In the genomic region with DNA sequence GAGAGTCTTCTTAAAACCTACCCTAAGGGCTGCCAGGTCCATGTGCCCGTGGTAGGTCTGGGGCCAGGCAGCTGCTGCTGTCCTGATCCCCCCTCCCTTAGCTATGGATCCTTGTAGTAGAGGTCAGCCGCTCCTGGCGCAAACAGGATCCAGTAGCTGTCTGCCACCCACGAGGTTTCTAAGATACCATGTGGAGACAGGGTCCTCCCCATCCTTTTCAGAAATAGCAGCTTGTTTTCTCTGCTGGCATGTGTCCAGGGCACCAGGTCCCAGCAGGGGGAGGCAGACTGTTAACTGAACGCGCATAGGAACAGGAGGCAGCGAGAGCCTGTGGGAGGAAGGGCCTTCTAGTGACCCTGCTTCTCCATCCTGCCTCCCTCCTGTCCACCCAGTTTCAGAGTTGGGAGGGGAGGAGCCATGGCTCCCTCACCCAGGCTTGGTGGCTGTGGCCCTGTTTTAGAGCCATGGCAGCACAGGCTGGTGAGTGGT, we compare ENCODE assay signal across 8 mouse cellular contexts. TPM values are rescaled to one million over a fixed set of nuclear protein-coding genes. Genes with fewer than 3 reads are reported as not detected.
DNase-seq lines count a peak whose midpoint lies in the region; ATAC-seq and TF ChIP-seq lines count a peak whose summit lies in the region.

No protein-coding gene starts in this region.

- TF ChIP-seq CTCF in left cerebral cortex, adult 2 months (IDR thresholded peaks at IDR 0.05), result peak; percentile 19
- peak; percentile 68 for TF ChIP-seq CTCF in stomach, postnatal 0 days (IDR thresholded peaks at IDR 0.05; ENCODE audit: low read depth)

- 6% methylated on average over 7 of the region's 7 CpGs for WGBS in forebrain, embryonic 16.5 days
- WGBS in hindbrain, embryonic 14.5 days, result 13% methylated on average over 7 of the region's 7 CpGs
- 44% methylated on average over 7 of the region's 7 CpGs for WGBS in midbrain, embryonic 11.5 days
- WGBS in stomach, postnatal 0 days, result 19% methylated on average over 7 of the region's 7 CpGs

- H3K36me3 ChIP-seq in forebrain, embryonic 16.5 days (ENCODE audit: control insufficient read depth, insufficient read depth), result peaks cover 16% of the 10 kb centered on the region; the same call in 1 of the 2 replicates
- H3K36me3 ChIP-seq in hindbrain, embryonic 14.5 days (replicated peaks; ENCODE audit: control insufficient read depth, insufficient read depth), result peaks cover 56% of the 10 kb centered on the region
- H3K36me3 ChIP-seq in midbrain, embryonic 11.5 days (ENCODE audit: control insufficient read depth, insufficient read depth, low read length), result peaks cover 23% of the 10 kb centered on the region
- peaks cover 21% of the 10 kb centered on the region for H3K36me3 ChIP-seq in stomach, postnatal 0 days (ENCODE audit: control insufficient read depth, insufficient read depth, low read length)

- no peaks in the 10 kb centered on the region for H3K9me3 ChIP-seq in forebrain, embryonic 16.5 days (ENCODE audit: control insufficient read depth, low read length)
- H3K9me3 ChIP-seq in hindbrain, embryonic 14.5 days (ENCODE audit: control insufficient read depth, low read length), result no peaks in the 10 kb centered on the region
- H3K9me3 ChIP-seq in midbrain, embryonic 11.5 days (ENCODE audit: control insufficient read depth, low read length), result no peaks in the 10 kb centered on the region
- no peaks in the 10 kb centered on the region for H3K9me3 ChIP-seq in stomach, postnatal 0 days (ENCODE audit: control insufficient read depth, low read length)

- peak; percentile 80 for ATAC-seq in forebrain, embryonic 16.5 days
- peak; percentile 79 for ATAC-seq in hindbrain, embryonic 14.5 days (ENCODE audit: low FRiP score)
- ATAC-seq in midbrain, embryonic 11.5 days (ENCODE audit: low FRiP score), result peak; percentile 46; the same call in 1 of the 2 replicates
- ATAC-seq in stomach, postnatal 0 days (ENCODE audit: low FRiP score, low TSS enrichment), result peak; percentile 47; the same call in 1 of the 2 replicates

- H3K9ac ChIP-seq in forebrain, embryonic 16.5 days (replicated peaks; ENCODE audit: low read depth, low read length), result peak overlapping the region; percentile 18
- no peak overlapping the region for H3K9ac ChIP-seq in hindbrain, embryonic 14.5 days
- 0 out of 2 replicates have a peak overlapping the region, but pooled peaks have one; percentile 24 for H3K9ac ChIP-seq in midbrain, embryonic 11.5 days (ENCODE audit: low read length)
- H3K9ac ChIP-seq in stomach, postnatal 0 days (ENCODE audit: low read length), result 0 out of 2 replicates have a peak overlapping the region, but pooled peaks have one; percentile 13

- no peak for TF ChIP-seq EP300 in stomach, postnatal 0 days (optimal IDR thresholded peaks at IDR 0.05)

- intact Hi-C loops in left cerebral cortex, adult 2 months (cut with DNase I), result no loop called here

- no peaks in the 10 kb centered on the region for H3K27me3 ChIP-seq in forebrain, embryonic 16.5 days (replicated peaks; ENCODE audit: control insufficient read depth, insufficient read depth, low read length)
- H3K27me3 ChIP-seq in hindbrain, embryonic 14.5 days (ENCODE audit: control insufficient read depth, insufficient read depth, low read length), result no peaks in the 10 kb centered on the region
- H3K27me3 ChIP-seq in midbrain, embryonic 11.5 days (ENCODE audit: control insufficient read depth, insufficient read depth, low read length), result no peaks in the 10 kb centered on the region
- H3K27me3 ChIP-seq in stomach, postnatal 0 days (ENCODE audit: control insufficient read depth, insufficient read depth, low read length), result no peaks in the 10 kb centered on the region

- H3K27ac ChIP-seq in forebrain, embryonic 16.5 days (ENCODE audit: low read length), result peak overlapping the region; percentile 76
- H3K27ac ChIP-seq in hindbrain, embryonic 14.5 days, result peak overlapping the region; percentile 74
- peak overlapping the region; percentile 72 for H3K27ac ChIP-seq in left cerebral cortex, adult 2 months
- no peak overlapping the region for H3K27ac ChIP-seq in midbrain, embryonic 11.5 days (ENCODE audit: low read depth, low read length)
- peak overlapping the region; percentile 53; the same call in 1 of the 2 replicates for H3K27ac ChIP-seq in stomach, postnatal 0 days (replicated peaks)

- peak; percentile 64 for DNase-seq in adrenal gland, adult 2 months
- peak; percentile 93 for DNase-seq in cerebellum, adult 11-12 months
- DNase-seq in hindbrain, embryonic 14.5 days (ENCODE audit: low spot score), result peak; percentile 75
- peak; percentile 61 to 65 for DNase-seq in left cerebral cortex, adult 2 months (ENCODE audit: extremely low spot score in 1 of 2, low spot score in 2 of 2)
- DNase-seq in midbrain, embryonic 11.5 days (ENCODE audit: low spot score, missing footprints), result no peak
- peak; percentile 62 for DNase-seq in stomach, postnatal 0 days (ENCODE audit: low spot score)
- no peak for DNase-seq in thymus, postnatal 10 days (ENCODE audit: low spot score in 2 of 2)

- peaks cover 16% of the 10 kb centered on the region for H3K4me1 ChIP-seq in forebrain, embryonic 16.5 days (replicated peaks; ENCODE audit: control insufficient read depth, insufficient read depth, low read length)
- H3K4me1 ChIP-seq in hindbrain, embryonic 14.5 days (replicated peaks; ENCODE audit: control insufficient read depth, insufficient read depth, low read length), result peaks cover 22% of the 10 kb centered on the region
- H3K4me1 ChIP-seq in midbrain, embryonic 11.5 days (ENCODE audit: control insufficient read depth, insufficient read depth, low read length), result no peaks in the 10 kb centered on the region; the same call in 1 of the 2 replicates
- H3K4me1 ChIP-seq in stomach, postnatal 0 days (replicated peaks; ENCODE audit: control insufficient read depth, insufficient read depth), result 0 out of 2 replicates have a peak, but pooled peaks cover 4% of the 10 kb centered on the region

- H3K4me2 ChIP-seq in forebrain, embryonic 16.5 days (ENCODE audit: low read length), result peak overlapping the region; percentile 2; the same call in 1 of the 2 replicates
- no peak overlapping the region for H3K4me2 ChIP-seq in hindbrain, embryonic 14.5 days (replicated peaks)
- no peak overlapping the region for H3K4me2 ChIP-seq in midbrain, embryonic 11.5 days
- H3K4me2 ChIP-seq in stomach, postnatal 0 days (replicated peaks; ENCODE audit: low read depth), result no peak overlapping the region

- no peak overlapping the region for H3K4me3 ChIP-seq in forebrain, embryonic 16.5 days (replicated peaks; ENCODE audit: low read length)
- H3K4me3 ChIP-seq in hindbrain, embryonic 14.5 days (replicated peaks; ENCODE audit: low read length), result no peak overlapping the region
- no peak overlapping the region for H3K4me3 ChIP-seq in left cerebral cortex, adult 2 months
- H3K4me3 ChIP-seq in midbrain, embryonic 11.5 days (ENCODE audit: low read depth, low read length), result no peak overlapping the region
- H3K4me3 ChIP-seq in stomach, postnatal 0 days (ENCODE audit: low read depth, low read length), result no peak overlapping the region

RNA-seq across cellular contexts. Expression of a gene that starts 16.2 kb away (rescaled TPM):
- 10 to 100 TPM; 75.2 to 78.4 TPM for total RNA-seq in adrenal gland, adult 2 months (2021)
- polyA plus RNA-seq in adrenal gland, adult 2 months (2012; rRNA removed), result 64.2 and 70.8 TPM in 2 replicates
- polyA plus RNA-seq in forebrain, embryonic 16.5 days (2015; fragmentation: Nextera tagmentation; extraction: Ambion mirVana), result 133 and 140 TPM in 2 replicates
- polyA plus RNA-seq in hindbrain, embryonic 14.5 days (2014; fragmentation: Nextera tagmentation; extraction: Ambion mirVana), result 110 and 115 TPM in 2 replicates
- 10 to 100 TPM; 54.9 to 57.3 TPM for total RNA-seq in left cerebral cortex, adult 2 months (2021)
- 140 and 150 TPM in 2 replicates for polyA plus RNA-seq in midbrain, embryonic 11.5 days (2014; fragmentation: Nextera tagmentation; extraction: Ambion mirVana)
- 44.6 and 47.6 TPM in 2 replicates for polyA plus RNA-seq in stomach, postnatal 0 days (2015; fragmentation: Nextera tagmentation; extraction: Ambion mirVana)

RNA-seq across cellular contexts. Expression of a gene that starts 16.4 kb away (rescaled TPM):
- 10 to 100 TPM; 33.1 to 35.1 TPM for total RNA-seq in adrenal gland, adult 2 months (2021)
- 29.0 and 30.8 TPM in 2 replicates for polyA plus RNA-seq in adrenal gland, adult 2 months (2012; rRNA removed)
- 34.8 and 37.6 TPM in 2 replicates for polyA plus RNA-seq in forebrain, embryonic 16.5 days (2015; fragmentation: Nextera tagmentation; extraction: Ambion mirVana)
- polyA plus RNA-seq in hindbrain, embryonic 14.5 days (2014; fragmentation: Nextera tagmentation; extraction: Ambion mirVana), result 27.3 and 29.6 TPM in 2 replicates
- 10 to 100 TPM; 78.0 to 79.1 TPM for total RNA-seq in left cerebral cortex, adult 2 months (2021)
- polyA plus RNA-seq in midbrain, embryonic 11.5 days (2014; fragmentation: Nextera tagmentation; extraction: Ambion mirVana), result 15.6 and 15.8 TPM in 2 replicates
- polyA plus RNA-seq in stomach, postnatal 0 days (2015; fragmentation: Nextera tagmentation; extraction: Ambion mirVana), result 9.4 and 11.3 TPM in 2 replicates

RNA-seq across cellular contexts. Expression of a gene that starts 54.7 kb away (rescaled TPM):
- 10 to 100 TPM; 33.8 to 40.2 TPM for total RNA-seq in adrenal gland, adult 2 months (2021)
- polyA plus RNA-seq in adrenal gland, adult 2 months (2012; rRNA removed), result 51.2 and 67.5 TPM in 2 replicates
- 21.1 and 24.0 TPM in 2 replicates for polyA plus RNA-seq in forebrain, embryonic 16.5 days (2015; fragmentation: Nextera tagmentation; extraction: Ambion mirVana)
- 17.9 and 22.6 TPM in 2 replicates for polyA plus RNA-seq in hindbrain, embryonic 14.5 days (2014; fragmentation: Nextera tagmentation; extraction: Ambion mirVana)
- total RNA-seq in left cerebral cortex, adult 2 months (2021), result 10 to 100 TPM; 31.1 to 34.4 TPM
- polyA plus RNA-seq in midbrain, embryonic 11.5 days (2014; fragmentation: Nextera tagmentation; extraction: Ambion mirVana), result 15.1 and 17.2 TPM in 2 replicates
- 10.4 and 11.8 TPM in 2 replicates for polyA plus RNA-seq in stomach, postnatal 0 days (2015; fragmentation: Nextera tagmentation; extraction: Ambion mirVana)

Comparison
In these comparisons a context has a peak if more than half of its experiments do, and no peak if none do; other contexts are left out.
1. DNase-seq: peak in adrenal gland, adult 2 months (single experiment), cerebellum, adult 11-12 months (single experiment), hindbrain, embryonic 14.5 days (single experiment), left cerebral cortex, adult 2 months (2 of 2) and stomach, postnatal 0 days (single experiment); none in midbrain, embryonic 11.5 days (single experiment) and thymus, postnatal 10 days (0 of 2).
2. Peak in every context shown above with its lines, with median percentiles within 50 percentile points of each other: ATAC-seq.